Mouse (Mus musculus): ENCODE measurements around the gene Mrc2. TPM values are rescaled to one million over a fixed set of nuclear protein-coding genes. Genes with fewer than 3 reads are reported as not detected.

Mrc2 gene
- polyA plus RNA-seq, 1 experiment from 2014 or later = 14.3 TPM

DNA sequence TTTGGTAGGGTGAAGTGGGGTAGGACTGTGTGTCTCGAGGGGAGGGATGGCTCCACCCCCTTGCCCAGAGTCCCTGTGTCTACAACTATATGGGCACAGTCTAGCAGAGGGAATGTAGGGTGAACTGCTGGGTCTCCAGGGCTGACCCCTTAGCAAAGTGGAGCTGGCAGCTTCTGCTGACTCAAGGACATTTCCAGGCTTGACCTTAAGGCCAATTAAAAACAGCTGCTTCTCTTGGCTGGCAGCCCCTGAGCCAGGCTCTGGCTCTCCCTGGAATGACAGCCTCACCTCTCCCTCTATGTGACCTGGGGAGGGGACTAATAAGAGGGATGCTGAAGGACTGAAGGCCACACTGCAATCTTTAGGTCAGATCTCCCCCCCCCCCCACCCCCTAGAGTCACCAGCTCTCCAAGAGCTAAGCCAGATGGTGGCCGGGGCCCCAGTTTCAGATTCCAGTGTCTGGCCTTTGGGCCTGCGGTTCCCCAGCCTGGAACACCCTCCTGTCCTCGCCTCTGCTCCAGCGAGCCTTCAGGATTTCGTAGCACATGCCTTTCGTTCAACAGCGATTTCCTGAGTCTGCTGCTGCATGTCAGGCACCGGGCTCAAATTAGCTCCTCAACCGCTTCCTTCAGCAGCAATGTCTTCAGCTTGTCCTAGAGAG is 20.7 kb downstream of the Mrc2 start:
- peaks cover 67% of the 10 kb centered on the region for H3K4me1 ChIP-seq
- DNase-seq (ENCODE audit: low spot score) = no peak
- 0 out of 2 replicates have a peak overlapping the region, but pooled peaks have one; percentile 16 for H3K4me3 ChIP-seq

GRCm38 (mm10) chr11:105313633-105314014 is 21.2 kb downstream of the Mrc2 start:
- WGBS = 31% methylated on average over 8 of the region's 8 CpGs
- H3K4me1 ChIP-seq = peaks cover 63% of the 10 kb centered on the region

More for the DNA sequence above, 20.7 kb downstream of the Mrc2 start:
- Histone ChIP-seq H3K9me3 (no peaks in the 10 kb centered on the region), H3K36me3 (no peaks in the 10 kb centered on the region), H3K27ac (peak overlapping the region; percentile 81), H3K27me3 (ENCODE audit: insufficient read depth, poor library complexity, severe bottlenecking) (no peaks in the 10 kb centered on the region)
- 7% methylated on average over 10 of the region's 10 CpGs for WGBS

DNA sequence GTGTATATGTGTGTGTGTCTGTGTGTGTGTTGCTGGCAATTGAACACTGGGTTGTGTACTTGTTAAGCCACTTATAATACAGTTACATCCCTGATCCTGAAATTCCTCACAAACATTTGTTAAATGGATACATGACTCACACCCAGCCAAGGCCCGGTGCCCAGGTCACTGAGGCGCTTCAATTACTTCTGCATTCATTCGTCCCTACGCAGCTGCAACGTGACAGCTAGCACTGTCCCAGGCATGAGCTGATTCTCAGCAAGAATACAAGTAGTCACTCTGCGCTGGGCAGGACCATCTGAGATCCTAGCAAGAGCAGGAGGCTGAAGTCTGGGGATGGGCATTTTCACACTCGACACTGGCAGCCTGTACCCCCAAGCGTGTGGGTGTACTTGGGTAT is 22.9 kb downstream of the Mrc2 start:
- H3K4me3 ChIP-seq = no peak overlapping the region
- H3K9me3 ChIP-seq = no peaks in the 10 kb centered on the region
- no peak for DNase-seq (ENCODE audit: low spot score)
- peaks cover 57% of the 10 kb centered on the region for H3K4me1 ChIP-seq
- H3K36me3 ChIP-seq = peaks cover 5% of the 10 kb centered on the region; the same call in 1 of the 2 replicates
- 82% methylated on average over 8 of the region's 8 CpGs for WGBS
- no peak overlapping the region for H3K27ac ChIP-seq
- H3K27me3 ChIP-seq (ENCODE audit: insufficient read depth, poor library complexity, severe bottlenecking) = no peaks in the 10 kb centered on the region

More at GRCm38 (mm10) chr11:105313633-105314014, 21.2 kb downstream of the Mrc2 start:
- Histone ChIP-seq H3K9me3 (no peaks in the 10 kb centered on the region), H3K27me3 (ENCODE audit: insufficient read depth, poor library complexity, severe bottlenecking) (no peaks in the 10 kb centered on the region), H3K27ac (peak overlapping the region; percentile 81), H3K4me3 (no peak overlapping the region), H3K36me3 (no peaks in the 10 kb centered on the region)
- no peak for DNase-seq (ENCODE audit: low spot score)

DNA sequence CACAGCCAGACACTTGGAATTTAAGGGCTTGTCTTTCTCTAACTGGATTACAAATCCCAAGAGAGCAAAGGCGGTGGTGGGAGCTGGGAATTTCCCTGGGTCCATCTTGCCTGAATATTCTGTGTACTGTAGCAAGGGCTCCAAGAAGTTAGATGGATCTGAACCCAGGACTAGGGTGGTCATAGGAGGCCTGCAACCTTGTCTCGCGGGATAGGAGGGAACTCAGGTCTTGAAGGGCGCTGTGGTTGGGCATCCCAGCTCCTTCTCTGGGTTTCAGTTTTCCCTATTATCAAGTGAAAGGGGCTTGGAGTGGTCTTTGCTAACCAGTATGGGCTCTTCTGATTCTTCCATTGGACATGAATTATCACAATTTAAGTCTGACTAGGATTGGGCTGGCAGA is 23.7 kb downstream of the Mrc2 start:
- H3K27ac ChIP-seq = peak overlapping the region; percentile 39; the same call in 1 of the 2 replicates
- no peak for DNase-seq (ENCODE audit: low spot score)
- peaks cover 8% of the 10 kb centered on the region; the same call in 1 of the 2 replicates for H3K36me3 ChIP-seq
- 91% methylated on average over 4 of the region's 4 CpGs for WGBS
- peaks cover 51% of the 10 kb centered on the region for H3K4me1 ChIP-seq
- no peak overlapping the region for H3K4me3 ChIP-seq
- no peaks in the 10 kb centered on the region for H3K9me3 ChIP-seq
- no peaks in the 10 kb centered on the region for H3K27me3 ChIP-seq (ENCODE audit: insufficient read depth, poor library complexity, severe bottlenecking)

- Histone ChIP-seq H3K36me3 (peaks cover 8% of the 10 kb centered on the region; the same call in 1 of the 2 replicates), H3K27ac (no peak overlapping the region)
- whole genome bisulfite sequencing = 90% methylated on average over 6 of the region's 6 CpGs
These were observed 25.3 kb downstream of the Mrc2 start for GRCm38 (mm10) chr11:105317769-105318168.

GRCm38 (mm10) chr11:105321090-105321489 is 28.6 kb downstream of the Mrc2 start:
- H3K9me3 ChIP-seq = no peaks in the 10 kb centered on the region
- no peak overlapping the region for H3K4me3 ChIP-seq
- WGBS = 73% methylated on average over 2 of the region's 2 CpGs
- peaks cover 9% of the 10 kb centered on the region; the same call in 1 of the 2 replicates for H3K36me3 ChIP-seq
- H3K27me3 ChIP-seq (ENCODE audit: insufficient read depth, poor library complexity, severe bottlenecking) = no peaks in the 10 kb centered on the region
- no peak overlapping the region for H3K27ac ChIP-seq
- no peak for DNase-seq (ENCODE audit: low spot score)
- peaks cover 1% of the 10 kb centered on the region for H3K4me1 ChIP-seq

More at GRCm38 (mm10) chr11:105317769-105318168, 25.3 kb downstream of the Mrc2 start:
- Histone ChIP-seq H3K4me1 (peaks cover 35% of the 10 kb centered on the region), H3K27me3 (ENCODE audit: insufficient read depth, poor library complexity, severe bottlenecking) (no peaks in the 10 kb centered on the region), H3K9me3 (no peaks in the 10 kb centered on the region), H3K4me3 (no peak overlapping the region)
- DNase-seq (ENCODE audit: low spot score) = no peak

DNA sequence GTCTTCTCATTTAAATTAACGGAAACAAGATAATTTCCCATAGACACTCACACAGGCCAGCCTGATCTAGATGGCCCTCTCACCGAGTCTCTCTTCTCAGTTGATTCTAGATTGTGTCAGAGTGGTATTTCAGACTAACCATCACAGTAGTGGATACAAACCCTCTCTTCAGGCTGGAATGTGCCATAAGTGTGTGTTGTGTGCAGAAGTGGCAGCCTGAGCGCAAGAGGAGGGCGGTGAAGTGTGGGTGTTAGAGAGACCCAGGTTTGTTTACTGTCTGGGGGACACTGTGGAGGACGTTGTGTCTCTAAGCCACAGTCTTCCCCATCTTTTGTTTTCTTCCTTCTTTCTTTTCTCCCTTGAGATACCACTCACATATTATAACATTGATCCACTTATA is 31.1 kb downstream of the Mrc2 start:
- DNase-seq (ENCODE audit: low spot score) = no peak
- Histone ChIP-seq H3K27me3 (ENCODE audit: insufficient read depth, poor library complexity, severe bottlenecking) (no peaks in the 10 kb centered on the region), H3K4me1 (peaks cover 5% of the 10 kb centered on the region), H3K27ac (no peak overlapping the region), H3K9me3 (no peaks in the 10 kb centered on the region), H3K4me3 (no peak overlapping the region), H3K36me3 (peaks cover 19% of the 10 kb centered on the region)
- 68% methylated on average over 5 of the region's 5 CpGs for WGBS

- no peak overlapping the region for H3K27ac ChIP-seq
- peaks cover 15% of the 10 kb centered on the region for H3K4me1 ChIP-seq
- no peaks in the 10 kb centered on the region for H3K9me3 ChIP-seq
- H3K27me3 ChIP-seq (ENCODE audit: insufficient read depth, poor library complexity, severe bottlenecking) = no peaks in the 10 kb centered on the region
- 90% methylated on average over 3 of the region's 3 CpGs for WGBS
- H3K36me3 ChIP-seq = peaks cover 16% of the 10 kb centered on the region
- DNase-seq (ENCODE audit: low spot score) = no peak
- no peak overlapping the region for H3K4me3 ChIP-seq
These were observed 34.7 kb downstream of the Mrc2 start for GRCm38 (mm10) chr11:105327101-105327500.

DNA sequence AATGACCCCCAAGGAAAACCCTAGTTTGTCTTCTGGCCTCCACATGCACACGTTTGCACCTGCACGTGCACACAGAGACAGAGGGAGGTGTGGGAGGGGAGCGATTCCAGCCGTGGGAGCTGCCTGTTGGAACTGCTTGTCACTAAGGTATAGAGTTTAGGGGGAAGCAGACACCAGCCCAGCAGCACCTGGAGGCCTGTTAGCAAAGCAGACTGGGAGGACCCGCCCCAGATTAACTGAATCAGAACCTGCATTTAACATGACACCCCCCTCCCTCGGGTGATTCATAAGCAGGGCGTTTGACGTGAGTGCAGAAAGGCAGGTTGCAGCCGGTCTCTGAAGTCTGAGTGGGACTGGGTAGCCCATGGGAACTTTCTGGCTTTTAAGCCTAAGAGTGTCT is 37.5 kb downstream of the Mrc2 start:
- H3K36me3 ChIP-seq = peaks cover 21% of the 10 kb centered on the region
- no peaks in the 10 kb centered on the region for H3K9me3 ChIP-seq
- H3K27me3 ChIP-seq (ENCODE audit: insufficient read depth, poor library complexity, severe bottlenecking) = no peaks in the 10 kb centered on the region
- H3K4me1 ChIP-seq = peaks cover 32% of the 10 kb centered on the region
- H3K4me3 ChIP-seq = no peak overlapping the region
- no peak for DNase-seq (ENCODE audit: low spot score)
- no peak overlapping the region for H3K27ac ChIP-seq
- 70% methylated on average over 9 of the region's 9 CpGs for WGBS

DNA sequence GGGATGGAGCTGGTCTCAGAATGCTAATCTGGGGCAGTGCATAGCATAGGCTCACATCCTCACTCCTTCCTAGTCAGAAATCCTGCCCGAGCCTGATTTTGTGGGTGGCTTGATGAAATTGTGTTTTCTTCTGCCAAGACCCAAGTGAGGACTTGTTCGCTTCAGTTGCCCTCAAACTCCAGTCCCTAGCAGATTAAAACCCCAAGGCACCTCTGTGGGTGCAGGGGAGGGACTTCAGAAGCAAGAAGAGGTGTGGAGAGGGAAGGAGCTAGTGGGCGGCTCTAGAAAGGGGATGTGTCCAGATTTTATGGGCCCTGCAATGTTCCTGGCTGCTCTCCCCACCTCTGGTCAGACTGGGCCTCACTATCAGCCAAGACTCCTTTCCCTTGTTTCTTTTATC is 38.7 kb downstream of the Mrc2 start:
- H3K4me3 ChIP-seq = no peak overlapping the region
- no peak overlapping the region for H3K27ac ChIP-seq
- WGBS = 82% methylated on average over 3 of the region's 3 CpGs
- no peak for DNase-seq (ENCODE audit: low spot score)
- no peaks in the 10 kb centered on the region for H3K9me3 ChIP-seq
- no peaks in the 10 kb centered on the region for H3K27me3 ChIP-seq (ENCODE audit: insufficient read depth, poor library complexity, severe bottlenecking)
- peaks cover 23% of the 10 kb centered on the region for H3K36me3 ChIP-seq
- H3K4me1 ChIP-seq = peaks cover 32% of the 10 kb centered on the region

DNA sequence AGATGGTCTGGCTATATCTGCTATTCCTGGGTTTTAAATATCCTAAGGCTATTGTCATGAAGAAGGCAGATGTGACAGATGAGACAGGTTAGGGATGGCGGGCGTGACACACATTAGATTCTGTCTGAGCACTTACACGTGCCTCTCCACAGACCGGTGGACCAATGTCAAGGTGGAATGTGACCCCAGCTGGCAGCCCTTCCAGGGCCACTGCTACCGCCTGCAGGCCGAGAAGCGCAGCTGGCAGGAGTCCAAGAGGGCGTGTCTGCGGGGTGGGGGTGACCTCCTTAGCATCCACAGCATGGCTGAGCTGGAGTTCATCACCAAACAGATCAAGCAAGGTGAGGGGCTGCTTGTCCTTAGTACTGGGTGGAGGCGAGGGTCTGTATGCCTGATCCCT is 39.3 kb downstream of the Mrc2 start:
- DNase-seq (ENCODE audit: low spot score) = no peak
- Histone ChIP-seq H3K4me3 (no peak overlapping the region), H3K27ac (no peak overlapping the region), H3K27me3 (ENCODE audit: insufficient read depth, poor library complexity, severe bottlenecking) (no peaks in the 10 kb centered on the region), H3K4me1 (peaks cover 32% of the 10 kb centered on the region), H3K36me3 (peaks cover 23% of the 10 kb centered on the region), H3K9me3 (no peaks in the 10 kb centered on the region)
- 34% methylated on average over 10 of the region's 10 CpGs for WGBS

DNA sequence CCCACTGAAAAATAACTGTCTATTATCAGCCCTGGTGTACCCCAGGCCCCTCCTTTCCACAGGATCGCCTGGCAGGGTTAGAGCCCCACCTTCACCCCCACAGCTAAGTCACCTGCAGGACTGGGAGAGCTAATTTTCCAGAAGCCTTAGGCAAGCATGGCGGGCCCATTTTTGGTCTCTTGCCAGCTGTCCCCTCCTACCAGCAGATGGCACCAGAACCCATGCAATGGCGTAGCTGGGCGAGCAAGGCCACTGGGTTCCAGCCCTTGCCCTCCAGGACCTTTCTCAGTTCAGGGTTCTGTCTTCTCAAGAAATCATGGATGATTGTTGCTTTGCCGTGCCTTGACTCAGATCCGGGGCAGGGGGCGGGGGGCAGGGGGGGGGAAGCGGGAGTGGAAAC is 40.0 kb downstream of the Mrc2 start:
- WGBS = 65% methylated on average over 8 of the region's 8 CpGs
- H3K4me1 ChIP-seq = peaks cover 32% of the 10 kb centered on the region
- no peaks in the 10 kb centered on the region for H3K27me3 ChIP-seq (ENCODE audit: insufficient read depth, poor library complexity, severe bottlenecking)
- H3K36me3 ChIP-seq = peaks cover 24% of the 10 kb centered on the region
- H3K27ac ChIP-seq = no peak overlapping the region
- no peaks in the 10 kb centered on the region for H3K9me3 ChIP-seq
- no peak for DNase-seq (ENCODE audit: low spot score)
- no peak overlapping the region for H3K4me3 ChIP-seq

- Histone ChIP-seq H3K4me1 (peaks cover 33% of the 10 kb centered on the region), H3K9me3 (no peaks in the 10 kb centered on the region), H3K27ac (peak overlapping the region; percentile 31; the same call in 1 of the 2 replicates), H3K4me3 (no peak overlapping the region), H3K27me3 (ENCODE audit: insufficient read depth, poor library complexity, severe bottlenecking) (no peaks in the 10 kb centered on the region), H3K36me3 (peaks cover 15% of the 10 kb centered on the region)
- 41% methylated on average over 8 of the region's 8 CpGs for WGBS
- no peak for DNase-seq (ENCODE audit: low spot score)
These were observed 41.6 kb downstream of the Mrc2 start for GRCm38 (mm10) chr11:105333867-105334670.
